Mouse (Mus musculus): ENCODE measurements around the gene Ncbp2.

- TF ChIP-seq CTCF (IDR thresholded peaks at IDR 0.05; ENCODE audit: borderline replicate concordance, control insufficient read depth, extremely low read depth, insufficient read depth, low read length, poor library complexity) (no peak), POLR2A (IDR thresholded peaks at IDR 0.05; ENCODE audit: control insufficient read depth, extremely low read depth, insufficient read depth, low read length, poor library complexity) (no peak)
Observed at GRCm38 (mm10) chr16:31993195-31993594, 44.9 kb downstream of the Ncbp2 start.
